Mouse (Mus musculus) E14TG2a.4 (cell line): ENCODE data around the gene Sorcs1.

ENCODE experiments used
- CTCF ChIP-seq: conservative IDR thresholded peaks from 2 replicates; pipeline ENCODE4 v1.5.1; 2014; ENCODE audit warnings: low read length
- POU5F1 ChIP-seq: IDR thresholded peaks from 2 replicates; pipeline ENCODE4 v1.6.1; 2014; ENCODE audit warnings: low read length, borderline replicate concordance

DNA sequence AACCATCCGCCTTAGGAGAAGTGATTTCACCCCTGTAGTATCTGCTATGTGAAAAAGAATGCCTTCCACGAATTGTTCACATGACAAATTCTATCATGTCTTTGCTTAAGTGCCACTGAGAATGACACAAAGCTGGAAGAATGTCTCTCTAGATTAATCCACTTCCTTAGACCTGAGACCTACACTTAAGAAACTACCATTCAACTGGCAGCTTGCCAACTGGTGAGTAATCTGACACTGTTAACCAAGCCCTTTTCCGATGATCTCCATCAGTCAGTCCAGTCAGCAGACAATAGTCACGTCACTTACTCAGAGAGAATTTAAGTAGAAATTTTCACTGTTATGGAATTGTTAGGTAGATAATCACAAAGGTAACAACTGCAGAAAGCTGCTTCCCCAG is 74.6 kb downstream of the Sorcs1 start:
- TF ChIP-seq CTCF, result no peak
- TF ChIP-seq POU5F1, result no peak
